Mouse (Mus musculus) limb, embryonic 11.5 days (tissue): ENCODE results near the gene Hsd17b14. TPM values are rescaled to one million over a fixed set of nuclear protein-coding genes. Genes with fewer than 3 reads are reported as not detected.

ENCODE experiments used
- ATAC-seq: fragments of 200-750 bp; cut with Nextera tagmentation; 2 replicates; pipeline ENCODE4 v1.8.0; 2017; ENCODE audit warnings: low read depth; ENCODE audit not compliant: insufficient number of reproducible peaks, low FRiP score, low TSS enrichment
- DNase-seq: peaks from one replicate; pipeline ENCODE4 v3.0.0-alpha.2; 2015; ENCODE audit warnings: low spot score
- H3K27ac ChIP-seq: fragments of 300-500 bp; sonication (generic); replicated peaks from 2 replicates; pipeline ENCODE4 v1.5.1; 2014; ENCODE audit warnings: low read depth, mild to moderate bottlenecking, low read length
- H3K27me3 ChIP-seq: fragments of 300-500 bp; sonication (generic); 2 replicates; pipeline ENCODE4 v1.6.1; 2014; ENCODE audit warnings: mild to moderate bottlenecking, low read length, mixed read lengths; ENCODE audit not compliant: control insufficient read depth, insufficient read depth
- H3K36me3 ChIP-seq: fragments of 300-500 bp; sonication (generic); 2 replicates; pipeline ENCODE4 v1.6.1; 2014; ENCODE audit warnings: mild to moderate bottlenecking, low read length, moderate library complexity, mixed read lengths; ENCODE audit not compliant: control insufficient read depth, insufficient read depth
- H3K4me1 ChIP-seq: fragments of 300-500 bp; sonication (generic); 2 replicates; pipeline ENCODE4 v1.6.1; 2014; ENCODE audit warnings: low read length, mixed read lengths; ENCODE audit not compliant: control insufficient read depth, insufficient read depth
- H3K4me2 ChIP-seq: fragments of 300-500 bp; sonication (generic); 2 replicates; pipeline ENCODE4 v1.6.1; 2014; ENCODE audit warnings: low read depth, mild to moderate bottlenecking, moderate library complexity; ENCODE audit not compliant: severe bottlenecking
- H3K4me3 ChIP-seq: fragments of 300-500 bp; sonication (generic); 2 replicates; pipeline ENCODE4 v1.5.1; 2014; ENCODE audit warnings: low read depth, low read length
- H3K9ac ChIP-seq: fragments of 300-500 bp; sonication (generic); 2 replicates; pipeline ENCODE4 v1.6.1; 2014; ENCODE audit warnings: mild to moderate bottlenecking, low read length
- H3K9me3 ChIP-seq: fragments of 300-500 bp; sonication (generic); 2 replicates; pipeline ENCODE4 v1.6.1; 2016; ENCODE audit warnings: low read length; ENCODE audit not compliant: control insufficient read depth
- WGBS: fragments of 180-500 bp; shearing (Covaris S2); extraction: QIAGEN DNeasy Blood & Tissue Kit; methylation state at CpG from one replicate; pipeline ENCODE4 v1.1.7; 2014; 5-methylcytosine and 5-hydroxymethylcytosine counted together
- polyA plus RNA-seq: library from polyadenylated mRNA; unstranded; fragments of >200 nt; fragmentation: Nextera tagmentation; extraction: Ambion mirVana; gene quantifications from 2 replicates; pipeline ENCODE4 v1.2.1, GENCODE M21; 2014

The Hsd17b14 gene
- polyA plus RNA-seq, 1 experiment from 2014 or later = 1.0 TPM

DNA sequence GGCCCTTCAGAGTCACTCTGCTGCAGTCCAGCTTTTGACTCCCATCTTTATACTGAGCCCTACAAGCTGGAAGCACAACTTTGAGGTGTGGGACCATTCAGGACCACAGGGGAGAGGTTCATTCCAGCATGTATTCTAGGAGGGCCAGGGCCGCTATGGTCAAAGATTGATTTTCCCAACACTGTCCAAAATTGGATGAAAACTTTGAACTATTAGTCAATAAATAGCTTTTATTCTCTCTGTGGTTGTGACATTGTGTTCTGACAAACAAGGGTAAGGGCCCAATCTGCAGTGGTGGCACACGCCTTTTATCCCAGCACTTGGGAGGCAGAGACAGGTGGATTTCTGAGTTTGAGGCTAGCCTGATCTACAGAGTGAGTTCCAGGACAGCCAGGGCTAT is 703 bp upstream of the Hsd17b14 start:
- Histone ChIP-seq H3K4me1 (0 out of 2 replicates have a peak, but pooled peaks cover 3% of the 10 kb centered on the region), H3K4me3 (no peak overlapping the region), H3K9ac (no peak overlapping the region), H3K9me3 (no peaks in the 10 kb centered on the region), H3K36me3 (no peaks in the 10 kb centered on the region), H3K27ac (no peak overlapping the region), H3K4me2 (no peak overlapping the region), H3K27me3 (no peaks in the 10 kb centered on the region)
- 90% methylated on average over 2 of the region's 2 CpGs for WGBS
- ATAC-seq (no peak), DNase-seq (no peak)

DNA sequence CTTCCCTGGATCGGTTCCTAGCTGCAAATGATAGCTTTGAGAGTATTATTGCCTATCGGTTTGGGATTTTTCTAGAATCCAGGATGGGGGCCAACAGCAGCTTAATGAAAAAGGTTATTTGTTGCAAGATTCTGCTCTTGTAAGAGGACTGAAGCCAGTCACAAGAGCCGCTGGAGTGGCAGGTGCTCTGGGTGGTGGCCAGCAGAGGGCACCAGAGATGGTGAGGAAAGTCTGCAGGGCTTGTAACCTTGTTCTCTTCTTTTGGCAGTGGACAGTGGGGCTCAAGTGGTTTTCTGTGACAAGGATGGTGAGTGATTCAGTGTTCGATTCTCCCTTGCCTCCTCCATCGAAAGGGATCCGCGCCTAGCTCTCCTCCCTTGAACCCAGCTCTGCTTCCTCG is 1.1 kb downstream of the Hsd17b14 start:
- Histone ChIP-seq H3K4me1 (0 out of 2 replicates have a peak, but pooled peaks cover 3% of the 10 kb centered on the region), H3K4me2 (no peak overlapping the region), H3K27ac (no peak overlapping the region), H3K9me3 (no peaks in the 10 kb centered on the region), H3K36me3 (no peaks in the 10 kb centered on the region), H3K9ac (0 out of 2 replicates have a peak overlapping the region, but pooled peaks have one; percentile 47), H3K4me3 (no peak overlapping the region), H3K27me3 (no peaks in the 10 kb centered on the region)
- DNase-seq = peak; percentile 87
- 22% methylated on average over 8 of the region's 8 CpGs for whole genome bisulfite sequencing
- no peak for ATAC-seq

DNA sequence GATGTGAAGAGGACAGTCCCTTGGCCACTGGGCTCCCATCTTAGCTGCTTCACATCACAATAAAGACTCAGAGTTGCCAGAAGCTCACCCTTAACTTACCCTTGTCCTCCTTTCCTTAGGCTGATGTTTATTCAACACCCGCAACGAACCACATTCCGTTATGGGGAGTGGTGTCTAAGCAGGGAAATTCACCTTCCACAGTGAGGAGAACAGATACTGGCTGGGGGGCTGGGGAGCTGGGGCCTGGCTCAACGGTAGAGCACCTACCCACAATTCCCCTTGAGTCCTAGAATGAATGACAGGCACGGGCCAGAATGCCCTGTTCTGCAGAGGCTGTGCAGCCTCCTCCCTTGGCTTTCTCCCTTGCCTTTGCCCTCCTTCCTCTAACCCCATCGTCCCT is 4.2 kb downstream of the Hsd17b14 start:
- H3K4me2 ChIP-seq = no peak overlapping the region
- H3K9me3 ChIP-seq = no peaks in the 10 kb centered on the region
- DNase-seq = no peak
- H3K4me1 ChIP-seq = 0 out of 2 replicates have a peak, but pooled peaks cover 3% of the 10 kb centered on the region
- no peak overlapping the region for H3K9ac ChIP-seq
- WGBS = 62% methylated on average over 6 of the region's 6 CpGs
- no peaks in the 10 kb centered on the region for H3K27me3 ChIP-seq
- H3K36me3 ChIP-seq = no peaks in the 10 kb centered on the region
- ATAC-seq = no peak
- no peak overlapping the region for H3K4me3 ChIP-seq
- no peak overlapping the region for H3K27ac ChIP-seq

DNA sequence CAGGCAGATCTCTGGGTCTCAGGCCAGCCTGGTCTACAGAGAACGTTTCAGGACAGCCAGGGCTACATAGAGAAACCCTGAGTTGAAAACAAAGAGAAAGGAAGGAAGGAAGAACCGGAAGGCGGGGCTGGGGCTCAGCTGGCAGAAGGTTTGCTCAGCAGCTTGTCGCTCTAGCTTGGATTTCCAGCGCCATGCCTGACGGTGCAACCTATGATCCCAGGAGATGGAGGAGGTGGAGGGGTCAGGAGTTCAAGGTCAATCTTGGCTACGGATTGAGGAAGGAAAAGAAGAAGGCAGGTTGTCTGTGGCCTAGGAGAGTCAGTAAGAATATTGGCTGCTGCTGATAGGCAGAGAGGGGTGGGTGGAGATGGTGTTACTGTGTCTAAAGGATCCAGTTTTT is 5.5 kb downstream of the Hsd17b14 start:
- no peaks in the 10 kb centered on the region for H3K36me3 ChIP-seq
- no peak for ATAC-seq
- H3K27ac ChIP-seq = no peak overlapping the region
- no peak overlapping the region for H3K4me3 ChIP-seq
- H3K4me2 ChIP-seq = no peak overlapping the region
- H3K9me3 ChIP-seq = no peaks in the 10 kb centered on the region
- H3K4me1 ChIP-seq = no peaks in the 10 kb centered on the region
- no peaks in the 10 kb centered on the region for H3K27me3 ChIP-seq
- H3K9ac ChIP-seq = no peak overlapping the region
- 85% methylated on average over 7 of the region's 7 CpGs for WGBS
- no peak for DNase-seq

DNA sequence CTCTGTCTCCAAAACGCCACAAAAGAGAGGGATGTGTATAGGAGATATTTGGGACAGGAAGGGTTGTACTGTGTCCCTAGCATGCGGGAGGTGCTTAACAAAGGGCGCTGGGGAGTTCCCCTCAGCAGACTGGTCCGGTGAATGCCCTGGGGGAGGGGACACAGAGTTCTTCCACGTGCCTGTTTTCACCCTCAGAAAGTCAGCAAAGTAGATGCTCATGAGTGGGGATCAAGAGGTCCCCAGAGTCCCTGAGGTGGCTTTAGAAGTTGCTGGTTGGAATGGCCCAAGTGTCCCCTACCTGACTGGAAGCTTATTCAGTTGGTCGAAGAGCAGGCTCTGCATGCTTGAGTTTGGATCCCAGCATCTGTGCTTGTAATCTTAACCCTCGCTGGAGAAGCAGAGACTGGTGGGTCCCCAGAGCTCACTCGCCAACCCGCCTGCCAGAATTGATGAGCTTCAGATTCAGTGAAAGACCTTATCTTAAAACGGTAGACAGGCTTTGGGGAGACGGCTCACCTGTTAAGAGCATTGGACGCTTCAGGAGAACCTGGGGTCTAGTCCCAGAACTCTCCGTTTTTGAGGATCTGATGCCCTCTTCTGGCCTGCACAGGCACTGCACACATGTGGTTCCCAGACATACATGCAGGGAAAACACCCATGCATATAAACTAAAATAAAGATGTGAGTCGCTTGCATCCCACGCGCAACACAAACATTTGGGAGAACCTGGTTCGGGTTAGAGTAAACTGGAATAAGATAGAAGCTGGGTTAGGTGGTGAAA is 6.3 kb downstream of the Hsd17b14 start:
- WGBS = 25% methylated on average over 17 of the region's 17 CpGs
- no peak overlapping the region for H3K9ac ChIP-seq

DNA sequence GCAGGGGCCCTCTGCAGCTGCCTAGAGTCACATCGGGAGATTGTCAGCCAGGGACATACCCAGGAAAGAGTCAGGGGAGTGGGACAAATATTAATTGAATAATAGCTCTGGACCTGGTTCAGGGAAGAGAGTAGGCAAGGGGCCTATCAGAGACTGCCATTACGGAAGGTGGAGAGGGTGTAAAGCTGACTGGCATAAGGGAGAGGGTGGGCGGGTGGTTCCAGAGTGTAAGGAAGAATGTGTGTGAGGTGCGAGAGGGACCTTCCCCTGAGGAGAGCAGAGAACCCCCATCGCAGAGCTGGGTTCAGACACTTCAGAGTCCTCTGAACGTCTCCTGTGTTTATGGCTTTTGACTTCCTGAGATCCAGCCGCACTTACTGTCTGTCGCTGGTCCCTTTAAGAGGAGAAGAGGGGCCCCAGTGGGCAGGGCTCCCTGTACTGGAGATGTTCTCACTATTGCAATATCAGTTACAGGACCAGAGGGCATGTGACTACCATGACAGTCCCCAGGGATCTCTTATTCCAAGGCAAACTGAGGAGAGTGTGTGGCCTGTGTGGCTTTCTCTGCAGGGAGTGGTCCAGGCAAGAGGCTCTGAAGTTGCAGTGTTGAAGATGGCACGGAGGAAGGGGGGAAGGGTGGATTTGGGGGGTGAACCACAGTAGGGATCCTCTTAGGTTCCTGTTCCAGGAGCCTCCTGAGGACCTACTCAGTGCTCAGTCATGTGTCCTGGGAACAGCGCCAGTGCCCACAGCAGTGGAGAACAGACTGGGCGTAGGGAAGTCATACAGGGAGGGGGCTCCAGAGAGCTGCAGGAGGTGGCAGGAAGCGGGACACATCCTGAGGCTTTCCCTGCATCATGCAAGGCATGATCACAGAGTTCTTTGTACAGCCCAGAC is 7.2 kb downstream of the Hsd17b14 start:
- H3K9ac ChIP-seq = no peak overlapping the region
- no peaks in the 10 kb centered on the region for H3K36me3 ChIP-seq
- no peak overlapping the region for H3K4me3 ChIP-seq
- H3K4me2 ChIP-seq = no peak overlapping the region
- ATAC-seq (no peak), DNase-seq (no peak)
- no peaks in the 10 kb centered on the region for H3K4me1 ChIP-seq
- no peaks in the 10 kb centered on the region for H3K9me3 ChIP-seq
- WGBS = 48% methylated on average over 12 of the region's 12 CpGs
- H3K27me3 ChIP-seq = no peaks in the 10 kb centered on the region
- no peak overlapping the region for H3K27ac ChIP-seq

More for the DNA sequence above, 6.3 kb downstream of the Hsd17b14 start:
- Histone ChIP-seq H3K4me1 (no peaks in the 10 kb centered on the region), H3K9me3 (no peaks in the 10 kb centered on the region), H3K27me3 (no peaks in the 10 kb centered on the region), H3K27ac (no peak overlapping the region), H3K36me3 (no peaks in the 10 kb centered on the region), H3K4me3 (no peak overlapping the region), H3K4me2 (no peak overlapping the region)
- DNase-seq (peak; percentile 88), ATAC-seq (peak; percentile 59; the same call in 1 of the 2 replicates)

DNA sequence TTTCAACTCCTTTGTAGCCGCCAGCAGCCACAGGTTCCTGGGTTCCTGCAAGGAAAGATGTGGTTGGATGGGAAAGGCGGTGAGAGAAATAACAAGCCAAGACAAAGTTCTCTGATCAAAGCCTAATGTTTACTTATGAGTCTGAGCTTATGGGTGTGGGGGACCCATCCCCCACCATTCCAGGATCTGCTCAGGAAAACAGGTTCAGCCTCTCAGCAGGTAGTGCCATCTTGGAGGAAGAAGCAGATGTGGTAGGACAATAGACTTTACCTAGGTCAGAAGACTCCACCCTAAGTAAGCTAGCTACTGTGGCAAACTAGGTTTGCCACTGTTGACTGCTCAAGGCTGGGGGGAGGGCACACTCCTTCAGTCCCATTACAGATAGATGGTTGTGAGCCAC is 10.1 kb downstream of the Hsd17b14 start:
- DNase-seq (no peak), ATAC-seq (no peak)
- Histone ChIP-seq H3K4me1 (peaks cover 6% of the 10 kb centered on the region), H3K27me3 (no peaks in the 10 kb centered on the region), H3K9me3 (no peaks in the 10 kb centered on the region), H3K4me2 (no peak overlapping the region), H3K9ac (no peak overlapping the region), H3K27ac (no peak overlapping the region), H3K4me3 (no peak overlapping the region), H3K36me3 (no peaks in the 10 kb centered on the region)
- 80% methylated on average over 2 of the region's 2 CpGs for WGBS

DNA sequence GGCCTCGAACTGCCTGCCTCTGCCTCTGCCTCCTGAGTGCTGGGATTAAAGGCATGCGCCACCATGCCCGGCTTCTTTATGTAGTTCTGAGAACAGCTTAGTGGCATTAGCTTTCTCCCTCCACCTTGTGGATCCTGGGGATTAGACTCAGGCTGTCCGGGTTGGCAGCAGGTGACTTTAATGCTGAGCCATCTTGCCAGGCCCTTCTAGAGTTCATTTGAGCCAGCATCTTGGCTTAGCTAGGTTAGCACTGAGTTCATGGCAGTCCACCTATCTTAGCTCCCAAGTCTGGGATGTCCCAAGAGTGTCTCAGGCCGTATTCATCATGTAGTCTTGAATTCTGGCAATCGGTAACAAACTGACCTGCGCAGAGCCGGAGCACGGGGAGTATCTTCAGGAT is 10.8 kb downstream of the Hsd17b14 start:
- WGBS = 88% methylated on average over 9 of the region's 9 CpGs
- Histone ChIP-seq H3K9me3 (no peaks in the 10 kb centered on the region), H3K36me3 (no peaks in the 10 kb centered on the region), H3K27me3 (no peaks in the 10 kb centered on the region), H3K4me1 (peaks cover 6% of the 10 kb centered on the region), H3K4me2 (no peak overlapping the region), H3K4me3 (no peak overlapping the region), H3K27ac (no peak overlapping the region), H3K9ac (no peak overlapping the region)
- no peak for ATAC-seq
- DNase-seq = no peak
